24 mouse cellular contexts compared by ENCODE assay signal in genomic region chr16:96292530-96293173, GRCm38 (mm10). TPM values are rescaled to one million over a fixed set of nuclear protein-coding genes. Genes with fewer than 3 reads are reported as not detected.
A peak's percentile ranks its signal among the peaks of the same experiment; 100 is the strongest.
DNase-seq lines count a peak whose midpoint lies in the region; ATAC-seq and TF ChIP-seq lines count a peak whose summit lies in the region.
"Had no signal": no experiment of that assay in that cellular context is flagged by ENCODE, and none has a peak within 500 bp of the region (broad histone marks: within the 10 kb centered on the region; RNA-seq: fewer than 3 reads in every experiment).

No protein-coding gene starts in this region.

- H3K79me2 ChIP-seq in CH12.LX (replicated peaks; ENCODE audit: control insufficient read depth, extremely low read depth, insufficient read depth, poor library complexity, severe bottlenecking): no peaks in the 10 kb centered on the region

- dilution Hi-C loops in CH12.LX (cut with MboI; ENCODE audit: extremely low pct_ligation_motif_present, extremely low pct_unique_long_range_greater_than_20kb, low sequenced_read_pairs): no loop called here

- TF ChIP-seq RAD21 in CH12.LX (IDR thresholded peaks at IDR 0.05; ENCODE audit: low read depth, low read length): no peak

- no peaks in the 10 kb centered on the region for H3K27me3 ChIP-seq in heart, embryonic 16.5 days (ENCODE audit: control insufficient read depth, insufficient read depth, low read length)
- H3K27me3 ChIP-seq in CH12.LX (replicated peaks): no peaks in the 10 kb centered on the region
- H3K27me3 ChIP-seq: embryonic facial prominence, embryonic 12.5 days; hindbrain, embryonic 13.5 days; stomach, embryonic 15.5 days had no signal

- no peaks in the 10 kb centered on the region for H3K36me3 ChIP-seq in heart, embryonic 16.5 days (ENCODE audit: control insufficient read depth, insufficient read depth)
- H3K36me3 ChIP-seq in CH12.LX (replicated peaks in 1 of 2; ENCODE audit: control insufficient read depth in 1 of 2, insufficient read depth in 1 of 2, low read length in 1 of 2): no peaks in the 10 kb centered on the region
- H3K36me3 ChIP-seq: embryonic facial prominence, embryonic 12.5 days; hindbrain, embryonic 13.5 days; stomach, embryonic 15.5 days had no signal

- no peak for TF ChIP-seq POLR2A in CH12.LX (IDR thresholded peaks at IDR 0.05; ENCODE audit: low read depth, low read length)

- no peaks in the 10 kb centered on the region for H3K9me3 ChIP-seq in heart, embryonic 16.5 days (replicated peaks; ENCODE audit: control insufficient read depth, low read length)
- H3K9me3 ChIP-seq in CH12.LX (replicated peaks; ENCODE audit: low read length): no peaks in the 10 kb centered on the region
- H3K9me3 ChIP-seq: embryonic facial prominence, embryonic 12.5 days; hindbrain, embryonic 13.5 days; stomach, embryonic 15.5 days had no signal

- H3K4me3 ChIP-seq in heart, embryonic 16.5 days (ENCODE audit: low read length): no peak overlapping the region
- H3K4me3 ChIP-seq in CH12.LX (replicated peaks in 1 of 3; ENCODE audit: low read depth in 2 of 3, low read length in 2 of 3, poor library complexity in 1 of 3): peak overlapping the region; percentile 11 to 30 (median 17)
- H3K4me3 ChIP-seq: embryonic facial prominence, embryonic 12.5 days; erythroblast, embryonic 14.5 days; hindbrain, embryonic 13.5 days; megakaryocyte, embryonic 14.5 days; stomach, embryonic 15.5 days had no signal

- no peak for TF ChIP-seq EP300 in CH12.LX (IDR thresholded peaks at IDR 0.05; ENCODE audit: low read length)

- H3K9ac ChIP-seq in heart, embryonic 16.5 days (ENCODE audit: low read length): no peak overlapping the region
- H3K9ac ChIP-seq in CH12.LX (ENCODE audit: insufficient read depth, low read depth): no peak overlapping the region
- H3K9ac ChIP-seq: embryonic facial prominence, embryonic 12.5 days; hindbrain, embryonic 13.5 days; stomach, embryonic 15.5 days had no signal

- peak overlapping the region; percentile 20 for H3K27ac ChIP-seq in heart, embryonic 16.5 days (ENCODE audit: low read length)
- H3K27ac ChIP-seq in CH12.LX (ENCODE audit: insufficient read depth, low read depth): no peak overlapping the region
- H3K27ac ChIP-seq: embryonic facial prominence, embryonic 12.5 days; hindbrain, embryonic 13.5 days; kidney, postnatal 0 days; stomach, embryonic 15.5 days had no signal

- H3K4me1 ChIP-seq in heart, embryonic 16.5 days (ENCODE audit: control insufficient read depth, insufficient read depth, low read length): no peaks in the 10 kb centered on the region
- peaks cover 4 to 23% of the 10 kb centered on the region in 2 experiments; a peak in 3 of 4 replicates for H3K4me1 ChIP-seq in CH12.LX (ENCODE audit: control insufficient read depth in 1 of 2, insufficient read depth in 2 of 2)
- H3K4me1 ChIP-seq: embryonic facial prominence, embryonic 12.5 days; hindbrain, embryonic 13.5 days; stomach, embryonic 15.5 days had no signal

- DNase-seq in heart, postnatal 25 days (ENCODE audit: low spot score): no peak
- peak; percentile 58 for DNase-seq in CH12.LX (ENCODE audit: extremely low read depth)
- DNase-seq in thymus, postnatal 14 days: peak; percentile 52
- no peak for DNase-seq in urinary bladder, postnatal 36 days (ENCODE audit: low spot score in 2 of 2)
- DNase-seq in embryo, embryonic 11 days: no peak
- no peak for DNase-seq in spleen, postnatal 36 days (ENCODE audit: low spot score in 2 of 2)
- DNase-seq: cerebellum, adult 2 months; gastrocnemius, postnatal 36 days; heart, postnatal 14 days; kidney, adult 11 months; left cerebral cortex, postnatal 4 days; liver; lung, postnatal 10 days; midbrain, embryonic 14.5 days had no signal

- TF ChIP-seq CTCF in CH12.LX (conservative IDR thresholded peaks at IDR 0.05 in 1 of 2, IDR thresholded peaks at IDR 0.05 in 1 of 2; ENCODE audit: low read depth in 2 of 2, low read length in 2 of 2): no peak

- 66% methylated on average over 15 of the region's 15 CpGs for WGBS in heart, embryonic 16.5 days

- ATAC-seq in heart, embryonic 16.5 days (replicated peaks; ENCODE audit: extremely low read depth, insufficient read depth, low FRiP score): peak; percentile 49; the same call in 1 of the 2 replicates
- peak; percentile 47; the same call in 1 of the 2 replicates for ATAC-seq in megakaryocyte, adult 5-6 weeks (ENCODE audit: poor library complexity, severe bottlenecking)
- ATAC-seq: forebrain, embryonic 14.5 days had no signal

- in situ Hi-C loops in CH12.LX (cut with MboI; ENCODE audit: low pct_ligation_motif_present, low pct_unique_long_range_greater_than_20kb, low sequenced_read_pairs): no loop called here

- intact Hi-C loops in heart, postnatal 25 days (cut with DNase I): no loop called here

- no peak overlapping the region for H3K4me2 ChIP-seq in heart, embryonic 16.5 days (ENCODE audit: low read depth, low read length)
- peak overlapping the region; percentile 85 for H3K4me2 ChIP-seq in CH12.LX (ENCODE audit: insufficient read depth, low read depth, poor library complexity, severe bottlenecking)
- H3K4me2 ChIP-seq: embryonic facial prominence, embryonic 12.5 days; heart, embryonic 11.5 days; hindbrain, embryonic 13.5 days; stomach, embryonic 15.5 days had no signal

TF ChIP-seq in CH12.LX, 34 proteins besides CTCF, POLR2A, EP300 and RAD21:
- TF ChIP-seq ZMIZ1 (IDR thresholded peaks at IDR 0.05; ENCODE audit: low read depth, low read length) (no peak), SIN3A (IDR thresholded peaks at IDR 0.05; ENCODE audit: low read length) (no peak; the same call in 1 of the 2 replicates), MYC (IDR thresholded peaks at IDR 0.05; ENCODE audit: low read depth, low read length) (0 out of 2 replicates have a peak, but pooled peaks have one; percentile 17), USF1 (IDR thresholded peaks at IDR 0.05; ENCODE audit: low read depth, low read length) (no peak), JUND (conservative IDR thresholded peaks at IDR 0.05; ENCODE audit: low read depth, low read length) (no peak), TCF12 (IDR thresholded peaks at IDR 0.05; ENCODE audit: low read depth, low read length) (no peak; the same call in 1 of the 2 replicates), MAZ (IDR thresholded peaks at IDR 0.05; ENCODE audit: low read depth, low read length) (0 out of 2 replicates have a peak, but pooled peaks have one; percentile 42), MAX (IDR thresholded peaks at IDR 0.05; ENCODE audit: low read length) (peak; percentile 61; the same call in 1 of the 2 replicates), MXI1 (IDR thresholded peaks at IDR 0.05; ENCODE audit: low read depth, low read length) (peak; percentile 35; the same call in 1 of the 2 replicates), ZC3H11A (IDR thresholded peaks at IDR 0.05; ENCODE audit: low read depth, low read length) (no peak), MAFK (IDR thresholded peaks at IDR 0.05; ENCODE audit: insufficient replicate concordance, low read length) (no peak), BHLHE40 (IDR thresholded peaks at IDR 0.05; ENCODE audit: low read depth, low read length) (peak; percentile 74), TBP (conservative IDR thresholded peaks at IDR 0.05; ENCODE audit: low read depth, low read length) (0 out of 2 replicates have a peak, but pooled peaks have one; percentile 20), IRF4 (IDR thresholded peaks at IDR 0.05; ENCODE audit: low read depth, low read length) (0 out of 2 replicates have a peak, but pooled peaks have one; percentile 24), MEF2A (IDR thresholded peaks at IDR 0.05; ENCODE audit: borderline replicate concordance, low read depth, low read length) (no peak; the same call in 1 of the 2 replicates), USF2 (conservative IDR thresholded peaks at IDR 0.05; ENCODE audit: low read depth, low read length) (no peak), JUN (IDR thresholded peaks at IDR 0.05; ENCODE audit: insufficient read depth, low read depth, low read length) (no peak), NRF1 (IDR thresholded peaks at IDR 0.05; ENCODE audit: low read depth, low read length) (no peak)
TF ChIP-seq in CH12.LX: peak in this region for 7.

RNA-seq across cellular contexts. Expression of gene B3galt5, which starts 57.1 kb away (rescaled TPM):
- polyA plus RNA-seq in heart, embryonic 16.5 days (2015; fragmentation: Nextera tagmentation; extraction: Ambion mirVana): 0.39 and 0.70 TPM in 2 replicates
- not detected for total RNA-seq in heart, postnatal 25 days (2021)
- total RNA-seq in CH12.LX (2012; rRNA removed) (0.04 and 0.13 TPM in 2 replicates), CH12.LX (2014; rRNA removed) (0.23 and 0.26 TPM in 2 replicates)
- polyA plus RNA-seq in CH12.LX (2012; ENCODE audit: insufficient read length, low read depth): 0.57 and 0.87 TPM in 2 replicates
- not detected in 2 replicates for total RNA-seq in megakaryocyte, adult 5-6 weeks (2015)
- total RNA-seq in megakaryocyte, adult 5-6 weeks (2017): 0.08 TPM in 1 of 2 replicates, not detected in the other
- polyA plus RNA-seq: erythroblast, embryonic 14.5 days had no signal

Comparison
In these comparisons a context has a peak if more than half of its experiments do, and no peak if none do; other contexts are left out.
1. DNase-seq: peak in CH12.LX (single experiment) and thymus, postnatal 14 days (single experiment); none in heart, postnatal 25 days (single experiment), urinary bladder, postnatal 36 days (0 of 2), embryo, embryonic 11 days (single experiment) and spleen, postnatal 36 days (0 of 2).